Mouse (Mus musculus): ENCODE results near the gene Mrps23.
"Not testable (repeated sequence)": the region's sequence is repeated elsewhere in the genome, so short reads cannot be mapped to it uniquely, and the experiment has no call there.

The Mrps23 gene

GRCm38 (mm10) chr11:88173386-88174025 lies 30.7 kb upstream of the Mrps23 start:
- DNase-seq (ENCODE audit: low read depth) = peak; percentile 76

- peak; percentile 96 for DNase-seq (ENCODE audit: low read depth)
These were observed 23.7 kb upstream of the Mrps23 start for GRCm38 (mm10) chr11:88180467-88180958.

- peak; percentile 99 for DNase-seq (ENCODE audit: low read depth)
These were observed 23.1 kb upstream of the Mrps23 start for GRCm38 (mm10) chr11:88180959-88181619.

- DNase-seq (ENCODE audit: low read depth) = no peak
These were observed 19.5 kb upstream of the Mrps23 start for GRCm38 (mm10) chr11:88184632-88185180.

- DNase-seq (ENCODE audit: low read depth) = no peak
These were observed 17.9 kb upstream of the Mrps23 start for GRCm38 (mm10) chr11:88186078-88186946.

GRCm38 (mm10) chr11:88186947-88187243 lies 17.3 kb upstream of the Mrps23 start:
- no peak for DNase-seq (ENCODE audit: low read depth)

GRCm38 (mm10) chr11:88187417-88188133 lies 16.6 kb upstream of the Mrps23 start:
- peak; percentile 92 for DNase-seq (ENCODE audit: low read depth)

GRCm38 (mm10) chr11:88188216-88188615 lies 16.0 kb upstream of the Mrps23 start:
- DNase-seq (ENCODE audit: low read depth) = no peak

- no peak for DNase-seq (ENCODE audit: low read depth)
These were observed 15.6 kb upstream of the Mrps23 start for GRCm38 (mm10) chr11:88188635-88189034.

- DNase-seq (ENCODE audit: low read depth) = peak; percentile 59
These were observed 11.6 kb upstream of the Mrps23 start for GRCm38 (mm10) chr11:88192595-88192994.

- no peak for DNase-seq (ENCODE audit: low read depth)
These were observed 10.9 kb upstream of the Mrps23 start for GRCm38 (mm10) chr11:88193098-88193823.

GRCm38 (mm10) chr11:88193824-88194696 lies 10.1 kb upstream of the Mrps23 start:
- no peak for DNase-seq (ENCODE audit: low read depth)

- DNase-seq (ENCODE audit: low read depth) = not testable (repeated sequence)
These were observed 8.5 kb upstream of the Mrps23 start for GRCm38 (mm10) chr11:88195699-88196098.

GRCm38 (mm10) chr11:88197153-88197576 lies 7.0 kb upstream of the Mrps23 start:
- peak; percentile 86 for DNase-seq (ENCODE audit: low read depth)

GRCm38 (mm10) chr11:88198223-88198622 lies 6.0 kb upstream of the Mrps23 start:
- DNase-seq (ENCODE audit: low read depth) = no peak

- no peak for DNase-seq (ENCODE audit: low read depth)
These were observed 3.0 kb upstream of the Mrps23 start for GRCm38 (mm10) chr11:88201172-88201571.

- no peak for DNase-seq (ENCODE audit: low read depth)
These were observed 2.1 kb upstream of the Mrps23 start for GRCm38 (mm10) chr11:88202077-88202476.

GRCm38 (mm10) chr11:88204593-88205368 lies 593 bp downstream of the Mrps23 start:
- DNase-seq (ENCODE audit: low read depth) = no peak

- peak; percentile 78 for DNase-seq (ENCODE audit: low read depth)
These were observed 2.4 kb downstream of the Mrps23 start for GRCm38 (mm10) chr11:88206576-88206975.

Data from NIH3T3 (cell line).